ENCODE assay signal across 9 mouse cellular contexts in the genomic region with DNA sequence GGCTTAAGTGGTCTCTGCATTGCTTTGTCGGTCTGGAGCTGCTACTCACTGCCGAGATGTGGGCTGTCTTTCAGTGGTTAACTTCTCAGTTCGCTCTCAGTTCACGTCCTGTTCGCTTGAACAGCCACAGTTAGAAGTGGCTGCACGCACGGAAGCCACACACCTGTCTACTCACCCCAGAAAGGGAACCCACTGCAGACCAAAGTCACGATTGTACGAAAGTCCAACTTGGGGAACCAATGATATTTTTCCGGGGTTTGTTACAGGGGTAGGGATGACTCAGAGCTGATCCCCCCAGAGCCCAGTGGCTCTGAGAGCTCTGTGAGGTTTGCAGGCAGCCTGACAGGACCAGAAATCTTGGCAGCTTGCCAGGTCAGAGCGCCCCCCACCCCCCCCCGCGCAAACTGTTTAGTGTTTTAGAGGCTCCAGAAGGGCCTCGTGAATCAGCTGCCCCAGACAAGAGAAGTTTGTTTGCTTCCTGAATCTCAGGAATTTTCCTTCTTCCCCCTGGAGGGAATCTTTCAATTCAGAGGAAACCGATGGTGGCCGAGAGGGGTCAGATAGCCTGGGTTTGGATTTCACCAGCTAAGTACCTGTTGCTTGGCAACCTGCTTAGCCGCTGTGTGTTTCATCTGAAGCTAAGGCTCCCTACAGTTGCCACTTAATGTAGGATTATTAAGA.
DNase-seq lines count a peak whose midpoint lies in the region; ATAC-seq lines count a peak whose summit lies in the region.
"Had no signal": no experiment of that assay in that cellular context is flagged by ENCODE, and none has a peak within 500 bp of the region (broad histone marks: within the 10 kb centered on the region; RNA-seq: fewer than 3 reads in every experiment).

No protein-coding gene starts in this region.

- H3K36me3 ChIP-seq in intestine, embryonic 15.5 days = no peaks in the 10 kb centered on the region
- H3K36me3 ChIP-seq in limb, embryonic 12.5 days = no peaks in the 10 kb centered on the region
- H3K36me3 ChIP-seq in midbrain, embryonic 12.5 days = no peaks in the 10 kb centered on the region
- H3K36me3 ChIP-seq in splenic B cell, adult 2 months (ENCODE audit: control insufficient read depth, insufficient read depth, low read length, poor library complexity, severe bottlenecking) = no peaks in the 10 kb centered on the region
- H3K36me3 ChIP-seq: G1E had no signal

- no peaks in the 10 kb centered on the region for H3K9me3 ChIP-seq in intestine, embryonic 15.5 days
- H3K9me3 ChIP-seq in limb, embryonic 12.5 days = no peaks in the 10 kb centered on the region
- no peaks in the 10 kb centered on the region for H3K9me3 ChIP-seq in midbrain, embryonic 12.5 days
- H3K9me3 ChIP-seq: G1E had no signal

- H3K9ac ChIP-seq in intestine, embryonic 15.5 days = peak overlapping the region; percentile 52
- peak overlapping the region; percentile 60 for H3K9ac ChIP-seq in limb, embryonic 12.5 days (replicated peaks)
- peak overlapping the region; percentile 56 for H3K9ac ChIP-seq in midbrain, embryonic 12.5 days (replicated peaks)

- ATAC-seq in intestine, embryonic 15.5 days = peak; percentile 90
- ATAC-seq in limb, embryonic 12.5 days (ENCODE audit: insufficient number of reproducible peaks, insufficient read depth, low FRiP score, low TSS enrichment, low read depth) = peak; percentile 80
- ATAC-seq in midbrain, embryonic 12.5 days (ENCODE audit: low FRiP score, low read depth) = peak; percentile 88

- peak; percentile 14 to 40 for DNase-seq in heart, adult 18-20 months
- no peak for DNase-seq in heart, adult 8-10 months (ENCODE audit: low spot score)
- peak; percentile 66 to 83 for DNase-seq in cerebellum, postnatal 4 days (ENCODE audit: low spot score in 2 of 2)
- peak; percentile 66 for DNase-seq in gastrocnemius, postnatal 10 days
- peak; percentile 20 for DNase-seq in splenic B cell, adult 2 months (ENCODE audit: low read depth, low spot score)

- H3K4me3 ChIP-seq in intestine, embryonic 15.5 days (replicated peaks) = peak overlapping the region; percentile 38
- H3K4me3 ChIP-seq in limb, embryonic 12.5 days (replicated peaks) = peak overlapping the region; percentile 47
- peak overlapping the region; percentile 46 for H3K4me3 ChIP-seq in midbrain, embryonic 12.5 days

- no peaks in the 10 kb centered on the region for H3K4me1 ChIP-seq in intestine, embryonic 15.5 days (replicated peaks)
- H3K4me1 ChIP-seq in limb, embryonic 12.5 days (replicated peaks) = peaks cover 7% of the 10 kb centered on the region; the same call in 1 of the 2 replicates
- H3K4me1 ChIP-seq in midbrain, embryonic 12.5 days = peaks cover 5% of the 10 kb centered on the region

- under 1% methylated on average over 17 of the region's 17 CpGs for WGBS in intestine, embryonic 15.5 days
- under 1% methylated on average over 17 of the region's 17 CpGs for WGBS in limb, embryonic 12.5 days
- under 1% methylated on average over 17 of the region's 17 CpGs for WGBS in midbrain, embryonic 12.5 days

- peak overlapping the region; percentile 48; the same call in 1 of the 2 replicates for H3K27ac ChIP-seq in intestine, embryonic 15.5 days
- H3K27ac ChIP-seq in limb, embryonic 12.5 days = peak overlapping the region; percentile 75
- H3K27ac ChIP-seq in midbrain, embryonic 12.5 days (replicated peaks) = peak overlapping the region; percentile 56

- H3K4me2 ChIP-seq in intestine, embryonic 15.5 days (replicated peaks) = peak overlapping the region; percentile 78
- peak overlapping the region; percentile 64 for H3K4me2 ChIP-seq in limb, embryonic 12.5 days
- H3K4me2 ChIP-seq in midbrain, embryonic 12.5 days (replicated peaks) = peak overlapping the region; percentile 74

- no peaks in the 10 kb centered on the region for H3K27me3 ChIP-seq in intestine, embryonic 15.5 days (replicated peaks)
- H3K27me3 ChIP-seq in limb, embryonic 12.5 days = no peaks in the 10 kb centered on the region
- H3K27me3 ChIP-seq in midbrain, embryonic 12.5 days = peaks cover 64% of the 10 kb centered on the region
- no peaks in the 10 kb centered on the region for H3K27me3 ChIP-seq in splenic B cell, adult 2 months (ENCODE audit: control insufficient read depth, insufficient read depth, low read length, poor library complexity, severe bottlenecking)
